In genomic region chr12:118849203-118849861, GRCm38 (mm10) we compare ENCODE assay signal across 9 mouse cellular contexts. TPM values are rescaled to one million over a fixed set of nuclear protein-coding genes. Genes with fewer than 3 reads are reported as not detected.
DNase-seq lines count a peak whose midpoint lies in the region; ATAC-seq and TF ChIP-seq lines count a peak whose summit lies in the region.
"Had no signal": no experiment of that assay in that cellular context is flagged by ENCODE, and none has a peak within 500 bp of the region (broad histone marks: within the 10 kb centered on the region; RNA-seq: fewer than 3 reads in every experiment).

No protein-coding gene starts in this region.

- no peak for TF ChIP-seq POLR2A in heart, adult 2 months (IDR thresholded peaks at IDR 0.05; ENCODE audit: insufficient read depth, low read depth, low read length)
- TF ChIP-seq POLR2A in cerebellum, adult 2 months (IDR thresholded peaks at IDR 0.05; ENCODE audit: borderline replicate concordance, insufficient read depth, low read length) = no peak

- no peak overlapping the region for H3K27ac ChIP-seq in heart, embryonic 12.5 days (ENCODE audit: poor library complexity, severe bottlenecking)
- H3K27ac ChIP-seq in heart, adult 2 months = no peak overlapping the region
- peak overlapping the region; percentile 52; the same call in 1 of the 2 replicates for H3K27ac ChIP-seq in hindbrain, embryonic 12.5 days
- no peak overlapping the region for H3K27ac ChIP-seq in midbrain, embryonic 16.5 days (ENCODE audit: low read length)
- no peak overlapping the region for H3K27ac ChIP-seq in cerebellum, adult 2 months (ENCODE audit: insufficient read depth, low read length)

- DNase-seq in heart, adult 2 months = no peak
- DNase-seq in G1E (ENCODE audit: low spot score) = no peak
- no peak for DNase-seq in adrenal gland, postnatal 14 days
- no peak for DNase-seq in cerebellum, adult 2 months
- DNase-seq in right cerebral cortex, postnatal 36 days (ENCODE audit: low spot score in 2 of 2) = no peak

- H3K79me2 ChIP-seq in heart, adult 2 months (replicated peaks; ENCODE audit: control insufficient read depth, insufficient read depth, low read length) = no peaks in the 10 kb centered on the region

- ATAC-seq in heart, embryonic 12.5 days (ENCODE audit: insufficient number of reproducible peaks, low FRiP score) = no peak
- ATAC-seq in G1E (ENCODE audit: extremely low read depth, insufficient number of reproducible peaks, low FRiP score, poor library complexity, severe bottlenecking) = no peak
- peak; percentile 46 for ATAC-seq in hindbrain, embryonic 12.5 days (ENCODE audit: low FRiP score)
- ATAC-seq in midbrain, embryonic 16.5 days = peak; percentile 57

- no peaks in the 10 kb centered on the region for H3K36me3 ChIP-seq in heart, embryonic 12.5 days
- H3K36me3 ChIP-seq in heart, adult 2 months (ENCODE audit: control insufficient read depth, insufficient read depth, low read length) = no peaks in the 10 kb centered on the region
- no peaks in the 10 kb centered on the region for H3K36me3 ChIP-seq in G1E (replicated peaks)
- H3K36me3 ChIP-seq in hindbrain, embryonic 12.5 days = no peaks in the 10 kb centered on the region
- H3K36me3 ChIP-seq in midbrain, embryonic 16.5 days (ENCODE audit: control insufficient read depth, insufficient read depth, low read length) = no peaks in the 10 kb centered on the region

- H3K9ac ChIP-seq in heart, embryonic 12.5 days = no peak overlapping the region
- H3K9ac ChIP-seq in heart, adult 2 months (ENCODE audit: low read depth, low read length) = no peak overlapping the region
- peak overlapping the region; percentile 60 for H3K9ac ChIP-seq in hindbrain, embryonic 12.5 days
- peak overlapping the region; percentile 41 for H3K9ac ChIP-seq in midbrain, embryonic 16.5 days (ENCODE audit: low read depth, low read length)

- no peak for TF ChIP-seq EP300 in heart, adult 2 months (IDR thresholded peaks at IDR 0.05; ENCODE audit: insufficient read depth, low read depth, low read length)

- no peak for TF ChIP-seq CTCF in heart, adult 2 months (IDR thresholded peaks at IDR 0.05)
- no peak for TF ChIP-seq CTCF in G1E (IDR thresholded peaks at IDR 0.05; ENCODE audit: low read depth, low read length)
- no peak for TF ChIP-seq CTCF in cerebellum, adult 2 months (IDR thresholded peaks at IDR 0.05; ENCODE audit: borderline replicate concordance, insufficient read depth, low read depth, low read length)

- H3K4me2 ChIP-seq in heart, embryonic 12.5 days = peak overlapping the region; percentile 88
- peak overlapping the region; percentile 63 for H3K4me2 ChIP-seq in hindbrain, embryonic 12.5 days (replicated peaks)
- H3K4me2 ChIP-seq in midbrain, embryonic 16.5 days (ENCODE audit: low read length) = peak overlapping the region; percentile 46

- H3K27me3 ChIP-seq in heart, embryonic 12.5 days (replicated peaks) = peaks cover 60% of the 10 kb centered on the region
- H3K27me3 ChIP-seq in heart, adult 2 months (ENCODE audit: control insufficient read depth, insufficient read depth, low read length) = peaks cover 31% of the 10 kb centered on the region
- H3K27me3 ChIP-seq in G1E (ENCODE audit: insufficient read depth, low read length) = peaks cover 14% of the 10 kb centered on the region; the same call in 1 of the 2 replicates
- H3K27me3 ChIP-seq in hindbrain, embryonic 12.5 days = peaks cover 71% of the 10 kb centered on the region
- H3K27me3 ChIP-seq in midbrain, embryonic 16.5 days (ENCODE audit: control insufficient read depth, insufficient read depth, low read depth, low read length) = peaks cover 48% of the 10 kb centered on the region
- peaks cover 9% of the 10 kb centered on the region; the same call in 1 of the 2 replicates for H3K27me3 ChIP-seq in cerebellum, adult 2 months (ENCODE audit: control insufficient read depth, insufficient read depth, low read length)
- H3K27me3 ChIP-seq: CH12.LX had no signal

- H3K4me1 ChIP-seq in heart, embryonic 12.5 days (replicated peaks) = peaks cover 24% of the 10 kb centered on the region
- H3K4me1 ChIP-seq in heart, adult 2 months (ENCODE audit: control insufficient read depth, insufficient read depth, low read length) = no peaks in the 10 kb centered on the region
- H3K4me1 ChIP-seq in G1E (ENCODE audit: insufficient read depth, low read depth, low read length) = no peaks in the 10 kb centered on the region
- peaks cover 22% of the 10 kb centered on the region for H3K4me1 ChIP-seq in hindbrain, embryonic 12.5 days
- peaks cover 15% of the 10 kb centered on the region for H3K4me1 ChIP-seq in midbrain, embryonic 16.5 days (ENCODE audit: control insufficient read depth, insufficient read depth, low read length)
- no peaks in the 10 kb centered on the region for H3K4me1 ChIP-seq in cerebellum, adult 2 months (ENCODE audit: control insufficient read depth, insufficient read depth, low read length)

- WGBS in heart, embryonic 12.5 days = under 1% methylated on average over 78 of the region's 78 CpGs
- WGBS in heart, adult 2 months = 1% methylated on average over 78 of the region's 78 CpGs
- under 1% methylated on average over 77 of the region's 78 CpGs for WGBS in hindbrain, embryonic 12.5 days
- under 1% methylated on average over 78 of the region's 78 CpGs for WGBS in midbrain, embryonic 16.5 days
- WGBS in cerebellum, adult 2 months = under 1% methylated on average over 78 of the region's 78 CpGs

- H3K4me3 ChIP-seq in heart, embryonic 12.5 days = peak overlapping the region; percentile 56
- no peak overlapping the region for H3K4me3 ChIP-seq in heart, adult 2 months
- peak overlapping the region; percentile 45; the same call in 1 of the 2 replicates for H3K4me3 ChIP-seq in G1E (ENCODE audit: low read depth, low read length)
- peak overlapping the region; percentile 45 for H3K4me3 ChIP-seq in hindbrain, embryonic 12.5 days
- H3K4me3 ChIP-seq in midbrain, embryonic 16.5 days (ENCODE audit: low read depth, low read length) = peak overlapping the region; percentile 33
- H3K4me3 ChIP-seq in cerebellum, adult 2 months (replicated peaks; ENCODE audit: insufficient read depth, low read depth, low read length) = no peak overlapping the region

- intact Hi-C loops in heart, adult 2 months (cut with DNase I) = loop anchor here (10.0 kb wide), 2 partner anchors 265 to 545 kb away; partner anchors contain the start of gene Sp4

- no peaks in the 10 kb centered on the region for H3K9me3 ChIP-seq in heart, embryonic 12.5 days (replicated peaks)
- H3K9me3 ChIP-seq in G1E (replicated peaks) = peaks cover 29% of the 10 kb centered on the region
- H3K9me3 ChIP-seq in hindbrain, embryonic 12.5 days (replicated peaks) = no peaks in the 10 kb centered on the region
- H3K9me3 ChIP-seq in midbrain, embryonic 16.5 days (replicated peaks; ENCODE audit: control insufficient read depth, low read length, poor library complexity, severe bottlenecking) = no peaks in the 10 kb centered on the region

RNA-seq across cellular contexts. Expression of gene Sp8, which starts 3.2 kb away (rescaled TPM):
- polyA plus RNA-seq in heart, embryonic 12.5 days (2016; fragmentation: Nextera tagmentation; extraction: Ambion mirVana) = 0.05 TPM in 2 replicates
- not detected for total RNA-seq in heart, adult 2 months (2021)
- polyA plus RNA-seq in heart, adult 2 months (2012; rRNA removed) = not detected in 2 replicates
- not detected in 2 replicates for total RNA-seq in G1E (2014; fragmentation: Nextera tagmentation)
- total RNA-seq in G1E (2017) = 0.05 TPM in 1 of 2 replicates, not detected in the other
- not detected in 2 replicates for polyA plus RNA-seq in G1E (2012)
- polyA plus RNA-seq in hindbrain, embryonic 12.5 days (2016; fragmentation: Nextera tagmentation; extraction: Ambion mirVana) = 7.1 and 8.8 TPM in 2 replicates
- 2.3 and 4.2 TPM in 2 replicates for polyA plus RNA-seq in midbrain, embryonic 16.5 days (2015; fragmentation: Nextera tagmentation; extraction: Ambion mirVana)
- not detected in 2 replicates for total RNA-seq in adrenal gland, postnatal 14 days (2021)
- polyA plus RNA-seq in cerebellum, adult 2 months (2012; rRNA removed) = 0.08 and 0.13 TPM in 2 replicates
- total RNA-seq: CH12.LX had no signal

Comparison
In these comparisons a context has a peak if more than half of its experiments do, and no peak if none do; other contexts are left out.
1. H3K4me3 ChIP-seq: peak in heart, embryonic 12.5 days (single experiment), G1E (single experiment), hindbrain, embryonic 12.5 days (single experiment) and midbrain, embryonic 16.5 days (single experiment); none in heart, adult 2 months (single experiment) and cerebellum, adult 2 months (single experiment).
2. ATAC-seq: peak in hindbrain, embryonic 12.5 days (single experiment) and midbrain, embryonic 16.5 days (single experiment); none in heart, embryonic 12.5 days (single experiment) and G1E (single experiment).
3. H3K9ac ChIP-seq: peak in hindbrain, embryonic 12.5 days (single experiment) and midbrain, embryonic 16.5 days (single experiment); none in heart, embryonic 12.5 days (single experiment) and heart, adult 2 months (single experiment).
4. Peak in every context shown above with its lines, with median percentiles within 50 percentile points of each other: H3K4me2 ChIP-seq.